Mouse (Mus musculus) stomach, embryonic 15.5 days (tissue): ENCODE measurements around the gene Gm26938. TPM values are rescaled to one million over a fixed set of nuclear protein-coding genes. Genes with fewer than 3 reads are reported as not detected.

Experiments used
- ATAC-seq: fragments of 200-750 bp; cut with Nextera tagmentation; 2 replicates; pipeline ENCODE4 v1.8.0; 2017; ENCODE audit warnings: low read depth, moderate number of reproducible peaks, moderate TSS enrichment; ENCODE audit not compliant: insufficient read depth, low FRiP score
- H3K27ac ChIP-seq: fragments of 300-500 bp; sonication (generic); 2 replicates; pipeline ENCODE4 v1.5.1; 2015; ENCODE audit warnings: mild to moderate bottlenecking, inconsistent platforms
- H3K27me3 ChIP-seq: fragments of 300-500 bp; sonication (generic); replicated peaks from 2 replicates; pipeline ENCODE4 v1.6.1; 2015; ENCODE audit warnings: inconsistent platforms
- H3K36me3 ChIP-seq: fragments of 300-500 bp; sonication (generic); 2 replicates; pipeline ENCODE4 v1.6.1; 2015; ENCODE audit warnings: inconsistent platforms
- H3K4me1 ChIP-seq: fragments of 300-500 bp; sonication (generic); 2 replicates; pipeline ENCODE4 v1.6.1; 2015; ENCODE audit warnings: inconsistent platforms
- H3K4me2 ChIP-seq: fragments of 300-500 bp; sonication (generic); 2 replicates; pipeline ENCODE4 v1.6.1; 2015; ENCODE audit warnings: mild to moderate bottlenecking, inconsistent platforms
- H3K4me3 ChIP-seq: fragments of 300-500 bp; sonication (generic); replicated peaks from 2 replicates; pipeline ENCODE4 v1.5.1; 2015; ENCODE audit warnings: inconsistent platforms
- H3K9ac ChIP-seq: fragments of 300-500 bp; sonication (generic); 2 replicates; pipeline ENCODE4 v1.6.1; 2015; ENCODE audit warnings: inconsistent platforms
- H3K9me3 ChIP-seq: fragments of 300-500 bp; sonication (generic); 2 replicates; pipeline ENCODE4 v1.6.1; 2016; ENCODE audit warnings: inconsistent platforms
- WGBS: fragments of 180-500 bp; shearing (Covaris S2); methylation state at CpG from one replicate; pipeline ENCODE4 v1.1.7; 2015; 5-methylcytosine and 5-hydroxymethylcytosine counted together
- polyA plus RNA-seq: library from polyadenylated mRNA; unstranded; fragments of >200 nt; fragmentation: Nextera tagmentation; extraction: Ambion mirVana; gene quantifications from 2 replicates; pipeline ENCODE4 v1.2.1, GENCODE M21; 2015

Gm26938 gene
- polyA plus RNA-seq, 1 experiment from 2014 or later = not detected

- Histone ChIP-seq H3K4me3 (peak overlapping the region; percentile 82), H3K4me1 (peaks cover 51% of the 10 kb centered on the region), H3K4me2 (peak overlapping the region; percentile 97), H3K27me3 (no peaks in the 10 kb centered on the region), H3K36me3 (no peaks in the 10 kb centered on the region), H3K27ac (peak overlapping the region; percentile 87), H3K9me3 (no peaks in the 10 kb centered on the region), H3K9ac (peak overlapping the region; percentile 70)
- 13% methylated on average over 11 of the region's 11 CpGs for WGBS
- no peak for ATAC-seq
These were observed 33.9 kb downstream of the Gm26938 start for GRCm38 (mm10) chr5:139792159-139792775.

GRCm38 (mm10) chr5:139791227-139792158 is 34.7 kb downstream of the Gm26938 start, which contains the start of gene Mafk:
TSS of gene Mafk (plus strand) at chr5:139791513.
- no peaks in the 10 kb centered on the region for H3K27me3 ChIP-seq
- H3K9ac ChIP-seq = peak within 1 kb of the TSS; percentile 70
- H3K4me1 ChIP-seq = peaks cover 44% of the 10 kb centered on the region
- peak within 1 kb of the TSS; percentile 82 for H3K4me3 ChIP-seq
- H3K9me3 ChIP-seq = no peaks in the 10 kb centered on the region
- peak within 1 kb of the TSS; percentile 87 for H3K27ac ChIP-seq
- under 1% methylated on average over 92 of the region's 92 CpGs for WGBS
- peak within 1 kb of the TSS; percentile 97 for H3K4me2 ChIP-seq
- no peaks in the 10 kb centered on the region for H3K36me3 ChIP-seq
- ATAC-seq = peak; percentile 87

- H3K4me2 ChIP-seq = no peak overlapping the region
- H3K4me1 ChIP-seq = peaks cover 26% of the 10 kb centered on the region
- no peaks in the 10 kb centered on the region for H3K36me3 ChIP-seq
- H3K27me3 ChIP-seq = no peaks in the 10 kb centered on the region
- no peak overlapping the region for H3K9ac ChIP-seq
- no peak overlapping the region for H3K27ac ChIP-seq
- no peak for ATAC-seq
- 56% methylated on average over 4 of the region's 4 CpGs for WGBS
- H3K9me3 ChIP-seq = no peaks in the 10 kb centered on the region
- no peak overlapping the region for H3K4me3 ChIP-seq
These were observed 36.7 kb downstream of the Gm26938 start for GRCm38 (mm10) chr5:139789466-139789865.

GRCm38 (mm10) chr5:139781406-139781805 is 44.8 kb downstream of the Gm26938 start:
- no peak overlapping the region for H3K9ac ChIP-seq
- ATAC-seq = no peak
- 79% methylated on average over 8 of the region's 8 CpGs for WGBS
- H3K4me3 ChIP-seq = no peak overlapping the region
- no peaks in the 10 kb centered on the region for H3K36me3 ChIP-seq
- no peaks in the 10 kb centered on the region for H3K4me1 ChIP-seq
- no peaks in the 10 kb centered on the region for H3K27me3 ChIP-seq
- no peak overlapping the region for H3K27ac ChIP-seq
- no peaks in the 10 kb centered on the region for H3K9me3 ChIP-seq
- no peak overlapping the region for H3K4me2 ChIP-seq

GRCm38 (mm10) chr5:139776966-139777365 is 49.2 kb downstream of the Gm26938 start:
- H3K9me3 ChIP-seq = no peaks in the 10 kb centered on the region
- H3K4me3 ChIP-seq = no peak overlapping the region
- H3K4me1 ChIP-seq = peaks cover 12% of the 10 kb centered on the region
- 81% methylated on average over 5 of the region's 5 CpGs for WGBS
- H3K36me3 ChIP-seq = peaks cover 12% of the 10 kb centered on the region
- no peak overlapping the region for H3K4me2 ChIP-seq
- no peak for ATAC-seq
- no peak overlapping the region for H3K27ac ChIP-seq
- no peak overlapping the region for H3K9ac ChIP-seq
- no peaks in the 10 kb centered on the region for H3K27me3 ChIP-seq

GRCm38 (mm10) chr5:139775216-139775926 is 50.8 kb downstream of the Gm26938 start, which contains the start of gene Ints1:
TSS of gene Ints1 (minus strand) at chr5:139775674.
- Histone ChIP-seq H3K27ac (no peak within 1 kb of the TSS), H3K4me2 (peak within 1 kb of the TSS; percentile 84), H3K27me3 (no peaks in the 10 kb centered on the region), H3K4me3 (peak within 1 kb of the TSS; percentile 89), H3K4me1 (peaks cover 12% of the 10 kb centered on the region), H3K36me3 (peaks cover 28% of the 10 kb centered on the region), H3K9ac (peak within 1 kb of the TSS; percentile 86), H3K9me3 (no peaks in the 10 kb centered on the region)
- ATAC-seq = peak; percentile 88
- WGBS = under 1% methylated on average over 55 of the region's 55 CpGs

- H3K9me3 ChIP-seq = no peaks in the 10 kb centered on the region
- 87% methylated on average over 8 of the region's 8 CpGs for WGBS
- H3K9ac ChIP-seq = no peak overlapping the region
- no peak overlapping the region for H3K4me3 ChIP-seq
- H3K27me3 ChIP-seq = no peaks in the 10 kb centered on the region
- H3K36me3 ChIP-seq = peaks cover 75% of the 10 kb centered on the region
- no peak overlapping the region for H3K4me2 ChIP-seq
- H3K4me1 ChIP-seq = no peaks in the 10 kb centered on the region
- no peak overlapping the region for H3K27ac ChIP-seq
- no peak for ATAC-seq
These were observed 58.0 kb downstream of the Gm26938 start for GRCm38 (mm10) chr5:139768216-139768615.

GRCm38 (mm10) chr5:139764296-139764695 is 61.9 kb downstream of the Gm26938 start:
- H3K9ac ChIP-seq = no peak overlapping the region
- H3K4me2 ChIP-seq = no peak overlapping the region
- no peaks in the 10 kb centered on the region for H3K27me3 ChIP-seq
- no peaks in the 10 kb centered on the region for H3K9me3 ChIP-seq
- 75% methylated on average over 11 of the region's 11 CpGs for WGBS
- no peak for ATAC-seq
- H3K36me3 ChIP-seq = peaks cover 72% of the 10 kb centered on the region
- no peak overlapping the region for H3K27ac ChIP-seq
- H3K4me1 ChIP-seq = no peaks in the 10 kb centered on the region
- no peak overlapping the region for H3K4me3 ChIP-seq

- ATAC-seq = no peak
- Histone ChIP-seq H3K27ac (no peak overlapping the region), H3K9me3 (no peaks in the 10 kb centered on the region), H3K4me1 (no peaks in the 10 kb centered on the region), H3K27me3 (no peaks in the 10 kb centered on the region), H3K4me3 (no peak overlapping the region), H3K36me3 (peaks cover 73% of the 10 kb centered on the region), H3K4me2 (no peak overlapping the region), H3K9ac (no peak overlapping the region)
- WGBS = 82% methylated on average over 16 of the region's 16 CpGs
These were observed 68.1 kb downstream of the Gm26938 start for GRCm38 (mm10) chr5:139758096-139758495.
